Mouse (Mus musculus) heart, postnatal 0 days (tissue): ENCODE data around the gene Nenf.

Source experiments
- CTCF ChIP-seq: IDR thresholded peaks from 2 replicates; pipeline ENCODE4 v1.5.1; 2016; ENCODE audit warnings: antibody characterized with exemption, control low read depth, low read depth
- EP300 ChIP-seq: IDR thresholded peaks from 2 replicates; pipeline ENCODE4 v1.6.1; 2016; ENCODE audit warnings: antibody characterized with exemption, low read depth

DNA sequence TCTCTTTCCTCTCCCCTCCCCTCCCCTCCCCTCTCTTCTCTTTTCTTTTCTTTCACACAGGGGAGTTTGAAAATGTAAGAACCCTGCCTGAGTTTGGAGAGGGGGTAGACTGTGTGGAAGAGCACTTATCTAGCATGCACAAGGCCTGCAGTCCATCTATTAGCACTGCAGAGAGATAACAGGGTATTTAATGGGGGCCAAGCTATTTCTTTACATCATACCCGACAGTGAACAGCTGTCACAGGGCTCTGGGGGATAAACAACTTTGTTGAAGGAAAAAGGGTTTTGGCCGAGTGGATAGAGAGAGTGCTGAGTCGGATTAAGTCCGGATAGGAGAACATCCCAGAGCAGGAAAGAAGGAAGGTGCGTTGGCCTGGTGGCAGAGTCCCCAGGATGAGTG, 31.0 kb upstream of the Nenf start:
- TF ChIP-seq CTCF (no peak), EP300 (no peak)
